Mouse (Mus musculus) myocyte (in vitro differentiated cells): ENCODE measurements around the gene Cacng3. TPM values are rescaled to one million over a fixed set of nuclear protein-coding genes. Genes with fewer than 3 reads are reported as not detected.

ENCODE experiments used
- H3K27me3 ChIP-seq: one replicate; pipeline ENCODE4 v1.6.1; 2011; ENCODE audit not compliant: control insufficient read depth, insufficient read depth, insufficient read length
- H3K36me3 ChIP-seq: one replicate; pipeline ENCODE4 v1.6.1; 2011; ENCODE audit not compliant: control insufficient read depth, insufficient read depth
- H3K4me2 ChIP-seq: one replicate; pipeline ENCODE4 v1.6.1; 2011; ENCODE audit warnings: low read depth, control low read depth
- H3K4me3 ChIP-seq: one replicate; pipeline ENCODE4 v1.5.1; 2011; ENCODE audit warnings: mild to moderate bottlenecking, control low read depth, moderate library complexity
- H3K79me2 ChIP-seq: one replicate; pipeline ENCODE4 v1.6.1; 2011; ENCODE audit not compliant: control insufficient read depth, insufficient read depth
- H3ac ChIP-seq: one replicate; pipeline ENCODE4 v1.6.1; 2011; ENCODE audit not compliant: control insufficient read depth, insufficient read length
- CEBPB ChIP-seq: IDR thresholded peaks from 2 replicates; pipeline ENCODE4 v1.6.1; 2011; ENCODE audit warnings: mild to moderate bottlenecking, moderate library complexity; ENCODE audit not compliant: poor library complexity, insufficient read depth, severe bottlenecking
- E2F4 ChIP-seq: IDR thresholded peaks from one replicate; pipeline ENCODE4 v1.6.1; 2011; ENCODE audit warnings: mild to moderate bottlenecking, control low read depth, moderate library complexity; ENCODE audit not compliant: insufficient read depth
- MAX ChIP-seq: IDR thresholded peaks from one replicate; pipeline ENCODE4 v1.6.1; 2011; ENCODE audit warnings: low read depth, mild to moderate bottlenecking, control low read depth
- MYOD1 ChIP-seq, 3 experiments: IDR thresholded peaks; one replicate each; pipeline ENCODE4 v1.6.1; 2011; ENCODE audit warnings: control low read depth in 2 of 3, low read depth in 2 of 3, mild to moderate bottlenecking in 2 of 3, moderate library complexity in 1 of 3; ENCODE audit not compliant: insufficient read length in 2 of 3, control insufficient read depth in 1 of 3
- MYOG ChIP-seq, 3 experiments: IDR thresholded peaks; one replicate each; pipeline ENCODE4 v1.6.1; 2011; ENCODE audit warnings: control low read depth in 2 of 3, low read depth in 2 of 3, mild to moderate bottlenecking in 2 of 3; ENCODE audit not compliant: insufficient read length in 2 of 3, control insufficient read depth in 1 of 3, insufficient read depth in 1 of 3
- POLR2A ChIP-seq: IDR thresholded peaks from one replicate; pipeline ENCODE4 v1.6.1; 2011; ENCODE audit warnings: low read depth, mild to moderate bottlenecking, control low read depth, moderate library complexity; ENCODE audit not compliant: insufficient read length
- POLR2AphosphoS2 ChIP-seq: IDR thresholded peaks from one replicate; pipeline ENCODE4 v1.6.1; 2011; ENCODE audit warnings: low read depth, control low read depth; ENCODE audit not compliant: insufficient read length
- REST ChIP-seq: IDR thresholded peaks from one replicate; pipeline ENCODE4 v1.6.1; 2011; ENCODE audit warnings: mild to moderate bottlenecking, control low read depth, moderate library complexity; ENCODE audit not compliant: insufficient read depth, insufficient read length
- SRF ChIP-seq: IDR thresholded peaks from one replicate; pipeline ENCODE4 v1.6.1; 2011; ENCODE audit warnings: low read depth; ENCODE audit not compliant: control insufficient read depth, insufficient read length
- TCF12 ChIP-seq: IDR thresholded peaks from one replicate; pipeline ENCODE4 v1.6.1; 2011; ENCODE audit warnings: mild to moderate bottlenecking, control low read depth; ENCODE audit not compliant: poor library complexity, insufficient read depth, severe bottlenecking
- TCF3 ChIP-seq: IDR thresholded peaks from one replicate; pipeline ENCODE4 v1.6.1; 2011; ENCODE audit warnings: low read depth, control low read depth; ENCODE audit not compliant: insufficient read length
- USF1 ChIP-seq: IDR thresholded peaks from one replicate; pipeline ENCODE4 v1.6.1; 2011; ENCODE audit warnings: low read depth, mild to moderate bottlenecking, control low read depth, moderate library complexity
- polyA plus RNA-seq: library from polyadenylated mRNA; unstranded; fragments of >200 nt; fragmentation: generic; extraction: Trizol; gene quantifications from one replicate; pipeline ENCODE4 v1.2.1, GENCODE M21; 2012; ENCODE audit warnings: missing spikeins

Gene Cacng3
- polyA plus RNA-seq, 1 experiment: not detected

DNA sequence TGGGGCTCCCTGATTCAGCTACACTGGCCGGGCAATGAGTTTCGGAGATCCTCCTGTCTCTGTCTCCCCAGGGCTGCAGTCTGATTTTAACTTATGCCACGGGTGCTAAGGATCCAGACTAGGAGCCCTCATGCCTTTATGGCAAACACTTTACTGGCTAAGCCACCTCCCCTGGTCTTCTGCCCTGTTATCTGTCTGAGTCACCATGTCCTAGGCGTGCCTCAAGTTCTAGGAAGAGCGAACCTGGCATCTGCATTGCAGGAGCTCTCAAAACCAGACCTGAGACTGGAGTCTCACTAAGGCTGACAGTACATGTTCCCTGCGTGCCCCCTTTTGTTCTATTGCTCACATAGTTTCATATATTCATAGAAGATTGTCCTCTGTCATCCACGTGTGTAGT is 119.6 kb downstream of the Cacng3 start:
- Histone ChIP-seq H3K36me3 (no peaks in the 10 kb centered on the region), H3K4me2 (no peak overlapping the region), H3ac (no peak overlapping the region), H3K27me3 (no peaks in the 10 kb centered on the region), H3K4me3 (no peak overlapping the region), H3K79me2 (no peaks in the 10 kb centered on the region)
- TF ChIP-seq TCF3: no peak
- no peak for TF ChIP-seq MAX
- TF ChIP-seq USF1: no peak
- TF ChIP-seq CEBPB: no peak
- no peak for TF ChIP-seq MYOD1 (IDR thresholded peaks at IDR 0.05; ENCODE audit: control insufficient read depth in 1 of 3, insufficient read length in 2 of 3, low read depth in 2 of 3)
- TF ChIP-seq TCF12: no peak
- no peak for TF ChIP-seq SRF
- no peak for TF ChIP-seq E2F4
- no peak for TF ChIP-seq POLR2A
- TF ChIP-seq POLR2AphosphoS2: no peak
- TF ChIP-seq REST: no peak
- TF ChIP-seq MYOG (IDR thresholded peaks at IDR 0.05; ENCODE audit: control insufficient read depth in 1 of 3, insufficient read depth in 1 of 3, insufficient read length in 2 of 3, low read depth in 2 of 3): no peak

GRCm38 (mm10) chr7:122793655-122794346 is 123.5 kb downstream of the Cacng3 start:
- H3K4me3 ChIP-seq: no peak overlapping the region
- H3ac ChIP-seq: no peak overlapping the region
- H3K27me3 ChIP-seq: no peaks in the 10 kb centered on the region
- TF ChIP-seq POLR2AphosphoS2 (no peak), TCF3 (no peak), POLR2A (no peak), MYOG (IDR thresholded peaks at IDR 0.05; ENCODE audit: control insufficient read depth in 1 of 3, insufficient read depth in 1 of 3, insufficient read length in 2 of 3, low read depth in 2 of 3) (no peak), MAX (no peak), CEBPB (no peak), MYOD1 (IDR thresholded peaks at IDR 0.05; ENCODE audit: control insufficient read depth in 1 of 3, insufficient read length in 2 of 3, low read depth in 2 of 3) (no peak), SRF (no peak), TCF12 (no peak), REST (no peak), E2F4 (no peak)
- no peaks in the 10 kb centered on the region for H3K79me2 ChIP-seq
- H3K4me2 ChIP-seq: no peak overlapping the region
- H3K36me3 ChIP-seq: no peaks in the 10 kb centered on the region

DNA sequence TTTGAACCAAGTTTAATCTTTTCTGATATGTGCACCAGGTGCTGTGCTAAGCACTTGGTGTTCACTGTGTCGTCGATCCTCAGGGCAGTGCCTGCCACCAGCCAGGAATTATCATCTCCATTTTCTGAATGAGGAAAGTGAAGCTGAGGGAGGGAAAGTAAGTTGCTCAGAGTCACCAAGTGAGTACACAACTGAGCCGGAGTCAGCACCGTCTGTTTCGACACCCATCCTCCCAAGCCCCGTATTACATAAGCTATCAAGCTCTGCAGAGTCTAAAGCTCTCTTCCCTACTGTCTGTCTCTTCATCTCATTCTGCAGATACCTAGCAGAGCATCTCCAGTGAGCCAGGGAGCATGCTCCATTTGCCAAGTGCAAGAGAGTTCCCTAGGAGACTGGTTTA is 124.8 kb downstream of the Cacng3 start:
- Histone ChIP-seq H3K4me2 (no peak overlapping the region), H3K4me3 (no peak overlapping the region), H3ac (no peak overlapping the region), H3K36me3 (no peaks in the 10 kb centered on the region), H3K27me3 (no peaks in the 10 kb centered on the region), H3K79me2 (no peaks in the 10 kb centered on the region)
- TF ChIP-seq REST: no peak

DNA sequence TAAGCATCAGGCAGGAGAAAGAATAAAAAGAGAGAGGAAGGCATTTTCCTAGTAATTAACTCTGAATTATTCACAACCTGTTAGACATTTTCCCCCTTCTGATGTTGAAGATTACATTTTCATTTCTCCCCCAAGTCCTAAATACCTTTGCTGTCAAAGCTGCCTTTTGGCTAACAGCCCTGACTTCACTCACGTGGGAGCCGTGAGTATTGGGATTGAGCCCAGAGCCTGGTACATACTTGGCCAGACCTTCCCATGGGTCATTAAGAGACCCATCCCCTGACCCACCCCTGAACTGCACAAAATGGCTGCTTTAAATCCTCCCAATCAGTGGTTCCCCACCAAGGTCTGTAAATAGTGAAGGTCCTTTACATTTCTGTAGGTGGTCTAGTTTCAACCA is 130.5 kb downstream of the Cacng3 start:
- H3K79me2 ChIP-seq: no peaks in the 10 kb centered on the region

GRCm38 (mm10) chr7:122803839-122804496 is 133.7 kb downstream of the Cacng3 start:
- Histone ChIP-seq H3ac (no peak overlapping the region), H3K4me2 (no peak overlapping the region), H3K79me2 (no peaks in the 10 kb centered on the region), H3K36me3 (no peaks in the 10 kb centered on the region), H3K4me3 (no peak overlapping the region), H3K27me3 (peaks cover 19% of the 10 kb centered on the region)
- no peak for TF ChIP-seq USF1
- no peak for TF ChIP-seq MYOD1 (IDR thresholded peaks at IDR 0.05; ENCODE audit: control insufficient read depth in 1 of 3, insufficient read length in 2 of 3, low read depth in 2 of 3)
- TF ChIP-seq E2F4: no peak
- no peak for TF ChIP-seq TCF3
- TF ChIP-seq SRF: no peak
- no peak for TF ChIP-seq POLR2AphosphoS2
- no peak for TF ChIP-seq MAX
- no peak for TF ChIP-seq REST
- no peak for TF ChIP-seq CEBPB
- no peak for TF ChIP-seq MYOG (IDR thresholded peaks at IDR 0.05; ENCODE audit: control insufficient read depth in 1 of 3, insufficient read depth in 1 of 3, insufficient read length in 2 of 3, low read depth in 2 of 3)
- no peak for TF ChIP-seq POLR2A
- TF ChIP-seq TCF12: no peak

More for the DNA sequence above, 130.5 kb downstream of the Cacng3 start:
- Histone ChIP-seq H3ac (no peak overlapping the region), H3K4me3 (no peak overlapping the region), H3K36me3 (no peaks in the 10 kb centered on the region), H3K27me3 (peaks cover 4% of the 10 kb centered on the region), H3K4me2 (no peak overlapping the region)
- TF ChIP-seq MYOG (IDR thresholded peaks at IDR 0.05; ENCODE audit: control insufficient read depth in 1 of 3, insufficient read depth in 1 of 3, insufficient read length in 2 of 3, low read depth in 2 of 3): no peak
- TF ChIP-seq TCF12: no peak
- TF ChIP-seq USF1: no peak
